Mouse (Mus musculus): ENCODE results near the gene B3gnt9.

DNA sequence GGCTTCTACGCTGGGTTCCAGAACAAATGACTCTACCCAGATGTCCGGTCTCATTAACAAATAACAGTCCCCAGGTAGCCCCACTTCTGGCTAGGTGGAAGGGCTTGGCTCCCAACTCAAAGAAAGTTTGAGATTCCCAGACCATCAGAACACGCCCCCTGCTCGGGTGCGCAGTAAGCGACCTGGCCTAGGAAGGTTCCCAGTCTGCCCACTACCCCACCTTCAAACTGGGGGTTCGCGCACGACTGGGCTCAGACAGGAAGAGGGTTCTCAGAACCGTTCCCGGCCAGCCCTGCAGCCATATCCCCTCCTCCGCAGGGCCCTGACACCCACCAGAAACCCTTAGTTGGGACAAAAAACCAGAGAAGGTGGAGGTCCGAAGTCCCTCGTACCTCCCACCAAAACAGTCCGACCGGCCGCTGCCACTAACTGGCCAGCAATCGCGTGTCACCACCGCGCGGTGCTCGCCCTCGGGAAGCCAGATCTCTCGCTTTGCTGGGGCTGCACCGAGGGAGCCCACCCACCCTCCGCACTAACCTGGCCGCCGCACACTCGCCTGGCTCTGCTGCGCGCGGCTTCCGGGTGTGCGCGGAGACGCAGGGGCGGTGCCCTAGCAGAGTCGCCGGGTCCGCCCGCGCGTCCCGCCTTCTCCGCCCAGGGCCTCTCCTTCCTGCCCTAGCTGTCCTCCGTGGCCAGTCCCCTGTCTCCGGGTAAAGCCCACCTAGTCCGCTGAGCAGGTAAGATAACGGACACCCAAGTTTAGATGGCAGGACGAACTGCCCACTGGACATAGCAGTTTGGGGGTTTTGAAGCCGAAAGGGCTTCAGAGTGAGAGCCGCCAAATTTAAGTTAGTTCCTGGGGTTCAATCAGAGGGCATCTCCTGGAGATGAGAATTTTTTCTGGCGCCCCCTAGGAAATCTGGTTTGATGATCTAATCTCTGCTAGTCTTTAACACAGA is 9.3 kb upstream of the B3gnt9 start, which contains the start of the genes Tradd and Fbxl8:
- TF ChIP-seq CTCF (IDR thresholded peaks at IDR 0.05; ENCODE audit: borderline replicate concordance, extremely low read depth, insufficient read depth, insufficient read length) (no peak), POLR2A (IDR thresholded peaks at IDR 0.05; ENCODE audit: borderline replicate concordance, extremely low read depth, insufficient read depth, insufficient read length, poor library complexity, severe bottlenecking) (no peak)
